Mouse (Mus musculus): ENCODE measurements around the gene Lrrc2. TPM values are rescaled to one million over a fixed set of nuclear protein-coding genes. Genes with fewer than 3 reads are reported as not detected.

Lrrc2 gene
- 0.06 and 0.21 TPM in 2 replicates for polyA plus RNA-seq (2014; fragmentation: Nextera tagmentation; extraction: Ambion mirVana)

GRCm38 (mm10) chr9:110951397-110951796, at the start of gene Lrrc2:
Gene Lrrc2, plus strand, starts transcription at chr9:110951545.
- H3K9me3 ChIP-seq (ENCODE audit: control insufficient read depth, low read length): no peaks in the 10 kb centered on the region

DNA sequence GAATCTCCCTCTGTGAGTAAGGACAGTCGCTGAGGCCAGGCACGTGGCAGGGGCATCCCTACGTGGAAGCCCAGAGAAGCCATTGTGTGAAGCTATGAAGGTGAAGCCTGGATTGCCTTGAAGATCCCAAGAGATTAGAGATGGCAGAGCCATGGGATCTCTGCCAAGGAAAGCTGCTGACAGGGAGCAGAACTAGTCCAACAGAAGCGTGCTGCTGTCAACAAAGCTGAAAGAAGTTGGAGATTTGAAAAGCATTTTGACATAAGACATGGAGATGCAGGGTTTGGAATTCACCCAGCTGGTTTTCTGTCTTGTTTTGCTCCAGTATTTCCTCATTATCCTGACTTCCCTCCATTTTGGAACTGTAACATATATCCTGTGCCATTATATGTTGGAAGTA, 49.1 kb upstream of the Lrrc2 start:
- no peaks in the 10 kb centered on the region for H3K36me3 ChIP-seq (ENCODE audit: control insufficient read depth, insufficient read depth, low read length)

More at GRCm38 (mm10) chr9:110951397-110951796, at the start of gene Lrrc2:
- ATAC-seq (ENCODE audit: low FRiP score) (no peak), DNase-seq (ENCODE audit: low spot score) (no peak)
- Histone ChIP-seq H3K4me1 (replicated peaks; ENCODE audit: control insufficient read depth, insufficient read depth, low read length) (0 out of 2 replicates have a peak, but pooled peaks cover 2% of the 10 kb centered on the region), H3K27ac (ENCODE audit: low read depth, low read length) (no peak within 1 kb of the TSS), H3K36me3 (ENCODE audit: control insufficient read depth, insufficient read depth, low read length) (no peaks in the 10 kb centered on the region), H3K27me3 (ENCODE audit: control insufficient read depth, insufficient read depth, low read length) (peaks cover 18% of the 10 kb centered on the region), H3K4me2 (replicated peaks; ENCODE audit: low read depth, low read length) (no peak within 1 kb of the TSS), H3K9ac (ENCODE audit: low read depth, low read length) (no peak within 1 kb of the TSS), H3K4me3 (ENCODE audit: low read depth, low read length) (no peak within 1 kb of the TSS)
- 91% methylated on average over 11 of the region's 11 CpGs for WGBS

DNA sequence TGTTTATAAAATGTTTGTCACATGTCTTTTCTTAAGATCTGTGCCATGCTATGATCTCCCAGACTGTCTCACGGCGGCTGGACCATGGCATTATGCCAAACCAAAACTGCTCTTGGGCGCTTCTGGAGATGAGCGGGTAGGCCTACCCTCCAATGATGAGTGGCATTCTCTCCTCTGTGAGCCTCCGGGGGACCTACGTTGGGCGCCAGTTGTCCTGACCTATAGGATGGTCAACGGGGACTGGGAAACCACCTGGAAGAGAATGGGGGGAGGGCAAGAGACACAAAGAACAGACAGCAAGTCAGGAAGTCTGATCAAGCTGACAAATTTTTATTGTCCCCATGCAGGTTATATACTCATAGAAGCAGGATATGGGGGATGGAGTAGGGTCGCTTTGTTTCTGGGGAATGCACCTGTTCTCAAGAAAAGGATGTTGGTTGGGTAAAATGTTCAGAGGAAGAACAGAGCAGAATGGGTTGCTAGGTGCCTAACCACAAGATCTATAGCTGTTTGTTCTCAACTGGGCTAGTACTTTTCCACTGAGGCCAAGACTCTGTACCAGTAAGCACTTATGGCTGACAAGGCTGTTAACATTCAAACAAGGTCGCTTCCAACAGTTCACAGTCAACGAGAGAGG, 44.0 kb upstream of the Lrrc2 start:
- no peak overlapping the region for H3K27ac ChIP-seq (ENCODE audit: low read depth, low read length)
- DNase-seq (ENCODE audit: low spot score): no peak
- H3K36me3 ChIP-seq (ENCODE audit: control insufficient read depth, insufficient read depth, low read length): no peaks in the 10 kb centered on the region
- no peaks in the 10 kb centered on the region for H3K4me1 ChIP-seq (replicated peaks; ENCODE audit: control insufficient read depth, insufficient read depth, low read length)
- ATAC-seq (ENCODE audit: low FRiP score): no peak
- no peak overlapping the region for H3K9ac ChIP-seq (ENCODE audit: low read depth, low read length)
- H3K9me3 ChIP-seq (ENCODE audit: control insufficient read depth, low read length): no peaks in the 10 kb centered on the region
- no peak overlapping the region for H3K4me2 ChIP-seq (replicated peaks; ENCODE audit: low read depth, low read length)
- no peaks in the 10 kb centered on the region for H3K27me3 ChIP-seq (ENCODE audit: control insufficient read depth, insufficient read depth, low read length)
- no peak overlapping the region for H3K4me3 ChIP-seq (ENCODE audit: low read depth, low read length)
- 95% methylated on average over 11 of the region's 11 CpGs for WGBS

More for the DNA sequence above, 49.1 kb upstream of the Lrrc2 start:
- Histone ChIP-seq H3K4me3 (ENCODE audit: low read depth, low read length) (no peak overlapping the region), H3K4me1 (replicated peaks; ENCODE audit: control insufficient read depth, insufficient read depth, low read length) (no peaks in the 10 kb centered on the region), H3K27ac (ENCODE audit: low read depth, low read length) (no peak overlapping the region), H3K27me3 (ENCODE audit: control insufficient read depth, insufficient read depth, low read length) (no peaks in the 10 kb centered on the region), H3K4me2 (replicated peaks; ENCODE audit: low read depth, low read length) (no peak overlapping the region), H3K9ac (ENCODE audit: low read depth, low read length) (no peak overlapping the region), H3K9me3 (ENCODE audit: control insufficient read depth, low read length) (no peaks in the 10 kb centered on the region)
- no peak for DNase-seq (ENCODE audit: low spot score)
- ATAC-seq (ENCODE audit: low FRiP score): no peak
- 87% methylated on average over 4 of the region's 4 CpGs for WGBS

- H3K27me3 ChIP-seq (ENCODE audit: control insufficient read depth, insufficient read depth, low read length): no peaks in the 10 kb centered on the region
- H3K4me3 ChIP-seq (ENCODE audit: low read depth, low read length): no peak overlapping the region
- no peak overlapping the region for H3K4me2 ChIP-seq (replicated peaks; ENCODE audit: low read depth, low read length)
- no peaks in the 10 kb centered on the region for H3K36me3 ChIP-seq (ENCODE audit: control insufficient read depth, insufficient read depth, low read length)
- H3K27ac ChIP-seq (ENCODE audit: low read depth, low read length): no peak overlapping the region
- no peak overlapping the region for H3K9ac ChIP-seq (ENCODE audit: low read depth, low read length)
- ATAC-seq (ENCODE audit: low FRiP score) (no peak), DNase-seq (ENCODE audit: low spot score) (no peak)
- H3K4me1 ChIP-seq (replicated peaks; ENCODE audit: control insufficient read depth, insufficient read depth, low read length): no peaks in the 10 kb centered on the region
- no peaks in the 10 kb centered on the region for H3K9me3 ChIP-seq (ENCODE audit: control insufficient read depth, low read length)
- 91% methylated on average over 4 of the region's 4 CpGs for WGBS
Observed at GRCm38 (mm10) chr9:110907838-110908630, 43.3 kb upstream of the Lrrc2 start.

- H3K9me3 ChIP-seq (ENCODE audit: control insufficient read depth, low read length): no peaks in the 10 kb centered on the region
- H3K36me3 ChIP-seq (ENCODE audit: control insufficient read depth, insufficient read depth, low read length): no peaks in the 10 kb centered on the region
- H3K27ac ChIP-seq (ENCODE audit: low read depth, low read length): no peak overlapping the region
- H3K4me2 ChIP-seq (replicated peaks; ENCODE audit: low read depth, low read length): no peak overlapping the region
- DNase-seq (ENCODE audit: low spot score): no peak
- H3K27me3 ChIP-seq (ENCODE audit: control insufficient read depth, insufficient read depth, low read length): no peaks in the 10 kb centered on the region
- H3K4me3 ChIP-seq (ENCODE audit: low read depth, low read length): no peak overlapping the region
- WGBS: 96% methylated on average over 3 of the region's 3 CpGs
- H3K9ac ChIP-seq (ENCODE audit: low read depth, low read length): no peak overlapping the region
- no peak for ATAC-seq (ENCODE audit: low FRiP score)
- no peaks in the 10 kb centered on the region for H3K4me1 ChIP-seq (replicated peaks; ENCODE audit: control insufficient read depth, insufficient read depth, low read length)
Observed at GRCm38 (mm10) chr9:110908631-110909016, 42.7 kb upstream of the Lrrc2 start.

- Histone ChIP-seq H3K36me3 (ENCODE audit: control insufficient read depth, insufficient read depth, low read length) (no peaks in the 10 kb centered on the region), H3K27me3 (ENCODE audit: control insufficient read depth, insufficient read depth, low read length) (no peaks in the 10 kb centered on the region), H3K4me3 (ENCODE audit: low read depth, low read length) (no peak overlapping the region), H3K9ac (ENCODE audit: low read depth, low read length) (no peak overlapping the region), H3K27ac (ENCODE audit: low read depth, low read length) (no peak overlapping the region), H3K4me2 (replicated peaks; ENCODE audit: low read depth, low read length) (no peak overlapping the region), H3K9me3 (ENCODE audit: control insufficient read depth, low read length) (no peaks in the 10 kb centered on the region), H3K4me1 (replicated peaks; ENCODE audit: control insufficient read depth, insufficient read depth, low read length) (no peaks in the 10 kb centered on the region)
- DNase-seq (ENCODE audit: low spot score): no peak
- no peak for ATAC-seq (ENCODE audit: low FRiP score)
- WGBS: 85% methylated on average over 6 of the region's 6 CpGs
Observed at GRCm38 (mm10) chr9:110909371-110909967, 41.9 kb upstream of the Lrrc2 start.

DNA sequence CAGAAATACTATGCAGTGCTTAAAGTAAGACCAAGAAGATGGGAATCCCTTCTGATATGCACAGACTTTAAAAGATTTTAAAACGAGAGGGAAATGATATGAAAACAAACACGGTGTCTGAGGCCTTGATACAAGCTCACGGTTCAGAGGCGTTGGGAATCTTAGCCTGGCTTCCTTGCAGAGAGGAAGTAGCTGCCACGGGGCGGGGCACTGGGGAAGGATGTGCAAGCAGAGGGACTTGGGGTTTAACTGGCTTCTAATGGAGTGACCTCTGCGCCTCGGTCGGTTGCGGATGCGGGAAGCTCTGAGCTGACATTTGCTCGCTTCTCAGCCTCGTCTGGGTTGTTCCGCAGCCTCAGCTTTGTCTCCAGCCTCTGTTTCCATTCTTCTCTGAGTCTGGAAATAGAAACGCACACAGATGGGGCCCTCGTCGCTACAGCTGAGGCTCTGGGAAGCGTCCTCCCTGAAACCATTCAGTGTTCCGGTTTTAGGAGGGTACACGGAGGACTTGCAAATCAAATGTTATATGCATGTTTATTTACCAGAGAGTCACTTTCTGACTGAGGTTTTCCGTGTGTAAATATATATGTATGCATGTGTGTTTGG, 36.6 kb upstream of the Lrrc2 start:
- no peaks in the 10 kb centered on the region for H3K9me3 ChIP-seq (ENCODE audit: control insufficient read depth, low read length)
- no peaks in the 10 kb centered on the region for H3K27me3 ChIP-seq (ENCODE audit: control insufficient read depth, insufficient read depth, low read length)
- no peaks in the 10 kb centered on the region for H3K4me1 ChIP-seq (replicated peaks; ENCODE audit: control insufficient read depth, insufficient read depth, low read length)
- DNase-seq (ENCODE audit: low spot score) (no peak), ATAC-seq (ENCODE audit: low FRiP score) (no peak)
- no peak overlapping the region for H3K4me2 ChIP-seq (replicated peaks; ENCODE audit: low read depth, low read length)
- H3K36me3 ChIP-seq (ENCODE audit: control insufficient read depth, insufficient read depth, low read length): no peaks in the 10 kb centered on the region
- no peak overlapping the region for H3K4me3 ChIP-seq (ENCODE audit: low read depth, low read length)
- 60% methylated on average over 21 of the region's 21 CpGs for WGBS
- no peak overlapping the region for H3K9ac ChIP-seq (ENCODE audit: low read depth, low read length)
- H3K27ac ChIP-seq (ENCODE audit: low read depth, low read length): no peak overlapping the region

GRCm38 (mm10) chr9:110915466-110915865, 35.9 kb upstream of the Lrrc2 start:
- 78% methylated on average over 8 of the region's 8 CpGs for WGBS
- no peaks in the 10 kb centered on the region for H3K27me3 ChIP-seq (ENCODE audit: control insufficient read depth, insufficient read depth, low read length)
- no peak overlapping the region for H3K4me2 ChIP-seq (replicated peaks; ENCODE audit: low read depth, low read length)
- ATAC-seq (ENCODE audit: low FRiP score) (no peak), DNase-seq (ENCODE audit: low spot score) (no peak)
- no peaks in the 10 kb centered on the region for H3K4me1 ChIP-seq (replicated peaks; ENCODE audit: control insufficient read depth, insufficient read depth, low read length)
- H3K27ac ChIP-seq (ENCODE audit: low read depth, low read length): no peak overlapping the region
- no peak overlapping the region for H3K9ac ChIP-seq (ENCODE audit: low read depth, low read length)
- no peak overlapping the region for H3K4me3 ChIP-seq (ENCODE audit: low read depth, low read length)
- no peaks in the 10 kb centered on the region for H3K9me3 ChIP-seq (ENCODE audit: control insufficient read depth, low read length)
- H3K36me3 ChIP-seq (ENCODE audit: control insufficient read depth, insufficient read depth, low read length): no peaks in the 10 kb centered on the region
